ENCODE assay signal across 8 mouse cellular contexts in genomic region chr10:45104098-45104497, GRCm38 (mm10). TPM values are rescaled to one million over a fixed set of nuclear protein-coding genes. Genes with fewer than 3 reads are reported as not detected.
DNase-seq lines count a peak whose midpoint lies in the region; ATAC-seq and TF ChIP-seq lines count a peak whose summit lies in the region.

No protein-coding gene starts in this region.

- H3K9ac ChIP-seq in hindbrain, embryonic 15.5 days, result no peak overlapping the region

- DNase-seq in embryo, embryonic 11 days, result peak; percentile 12
- DNase-seq in embryo, embryonic 9.5 days (ENCODE audit: extremely low spot score), result no peak
- DNase-seq in MN1 (ENCODE audit: low spot score), result peak; percentile 67
- peak; percentile 19 for DNase-seq in gastrocnemius, postnatal 14 days
- no peak for DNase-seq in midbrain, embryonic 10.5 days (ENCODE audit: low spot score)
- no peak for DNase-seq in embryo, embryonic 10.5 days (ENCODE audit: low spot score)
- no peak for DNase-seq in left cerebral cortex, adult 2 months (ENCODE audit: extremely low spot score in 1 of 2, low spot score in 2 of 2)

- peak overlapping the region; percentile 75 for H3K27ac ChIP-seq in hindbrain, embryonic 15.5 days (replicated peaks)
- 0 out of 2 replicates have a peak overlapping the region, but pooled peaks have one; percentile 33 for H3K27ac ChIP-seq in midbrain, embryonic 10.5 days (replicated peaks)
- H3K27ac ChIP-seq in left cerebral cortex, adult 2 months, result no peak overlapping the region

- H3K4me1 ChIP-seq in hindbrain, embryonic 15.5 days (replicated peaks), result peaks cover 19% of the 10 kb centered on the region
- no peaks in the 10 kb centered on the region for H3K4me1 ChIP-seq in midbrain, embryonic 10.5 days

- ATAC-seq in hindbrain, embryonic 15.5 days (ENCODE audit: low FRiP score, low read depth), result peak; percentile 33; the same call in 1 of the 2 replicates

- no peaks in the 10 kb centered on the region for H3K27me3 ChIP-seq in hindbrain, embryonic 15.5 days
- H3K27me3 ChIP-seq in midbrain, embryonic 10.5 days (ENCODE audit: low read depth, poor library complexity, severe bottlenecking), result no peaks in the 10 kb centered on the region

- intact Hi-C loops in gastrocnemius, postnatal 14 days (cut with DNase I; ENCODE audit: low total_unique reads), result no loop called here
- intact Hi-C loops in left cerebral cortex, adult 2 months (cut with DNase I), result no loop called here

- no peaks in the 10 kb centered on the region for H3K9me3 ChIP-seq in hindbrain, embryonic 15.5 days
- H3K9me3 ChIP-seq in midbrain, embryonic 10.5 days (replicated peaks), result no peaks in the 10 kb centered on the region

- TF ChIP-seq CTCF in left cerebral cortex, adult 2 months (IDR thresholded peaks at IDR 0.05), result no peak

- peaks cover 13% of the 10 kb centered on the region; the same call in 1 of the 2 replicates for H3K36me3 ChIP-seq in hindbrain, embryonic 15.5 days
- peaks cover 76% of the 10 kb centered on the region for H3K36me3 ChIP-seq in midbrain, embryonic 10.5 days

- H3K4me2 ChIP-seq in hindbrain, embryonic 15.5 days, result peak overlapping the region; percentile 5; the same call in 1 of the 2 replicates

- WGBS in hindbrain, embryonic 15.5 days, result 26% methylated on average over 7 of the region's 7 CpGs
- 79% methylated on average over 7 of the region's 7 CpGs for WGBS in midbrain, embryonic 10.5 days

- no peak overlapping the region for H3K4me3 ChIP-seq in hindbrain, embryonic 15.5 days
- H3K4me3 ChIP-seq in midbrain, embryonic 10.5 days, result no peak overlapping the region
- H3K4me3 ChIP-seq in left cerebral cortex, adult 2 months, result no peak overlapping the region

RNA-seq across cellular contexts. Expression of gene Prep, which starts 37.1 kb away (rescaled TPM):
- 1 to 10 TPM; 7.6 to 8.4 TPM for total RNA-seq in gastrocnemius, postnatal 14 days (2021)
- polyA plus RNA-seq in hindbrain, embryonic 15.5 days (2015; fragmentation: Nextera tagmentation; extraction: Ambion mirVana), result 25.6 and 27.2 TPM in 2 replicates
- 34.3 and 36.6 TPM in 2 replicates for polyA plus RNA-seq in midbrain, embryonic 10.5 days (2016; fragmentation: Nextera tagmentation; extraction: Ambion mirVana)
- 1 to 10 TPM; 7.9 to 8.3 TPM for total RNA-seq in left cerebral cortex, adult 2 months (2021)

Comparison
In these comparisons a context has a peak if more than half of its experiments do, and no peak if none do; other contexts are left out.
1. DNase-seq: peak in embryo, embryonic 11 days (single experiment), MN1 (single experiment) and gastrocnemius, postnatal 14 days (single experiment); none in embryo, embryonic 9.5 days (single experiment), midbrain, embryonic 10.5 days (single experiment), embryo, embryonic 10.5 days (single experiment) and left cerebral cortex, adult 2 months (0 of 2).